Mouse (Mus musculus) heart, postnatal 0 days (tissue): ENCODE data around the gene Ntn5.

Experiments
- CTCF ChIP-seq: IDR thresholded peaks from 2 replicates; pipeline ENCODE4 v1.5.1; 2016; ENCODE audit warnings: antibody characterized with exemption, control low read depth, low read depth
- EP300 ChIP-seq: IDR thresholded peaks from 2 replicates; pipeline ENCODE4 v1.6.1; 2016; ENCODE audit warnings: antibody characterized with exemption, low read depth

- TF ChIP-seq CTCF: no peak
- no peak for TF ChIP-seq EP300
Observed at GRCm38 (mm10) chr7:45718331-45718730, 34.5 kb downstream of the Ntn5 start.
